Mouse (Mus musculus) bone marrow macrophage, adult 2 months (primary cell): ENCODE results near the gene 1810055G02Rik.

Experiments used
- CTCF ChIP-seq: IDR thresholded peaks from 2 replicates; pipeline ENCODE4 v1.5.1; 2012; ENCODE audit warnings: low read depth, mild to moderate bottlenecking, low read length, moderate library complexity
- POLR2A ChIP-seq: IDR thresholded peaks from 2 replicates; pipeline ENCODE4 v1.6.1; 2012; ENCODE audit warnings: mild to moderate bottlenecking, low read depth, low read length, borderline replicate concordance

DNA sequence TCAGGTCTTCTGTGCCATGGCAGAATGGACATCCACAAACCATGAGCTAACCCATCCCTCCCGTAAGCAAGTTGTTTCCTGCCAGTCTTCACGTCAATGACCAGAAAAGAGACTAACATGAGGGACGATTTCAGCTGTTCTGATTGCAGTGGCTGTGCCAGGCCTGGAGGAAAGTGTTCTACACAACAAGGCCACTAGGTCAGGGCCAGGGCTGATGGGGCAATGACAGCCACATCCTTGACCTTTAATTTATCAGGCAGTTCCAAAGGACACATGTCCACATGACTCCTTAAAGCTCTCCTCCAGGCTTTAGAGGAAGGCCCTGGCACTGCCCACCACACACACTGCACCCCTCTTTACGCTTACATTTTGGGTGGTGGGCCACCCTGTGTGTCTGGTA, 12.6 kb upstream of the 1810055G02Rik start:
- no peak for TF ChIP-seq CTCF
- TF ChIP-seq POLR2A: no peak
